Mouse (Mus musculus): ENCODE results near the gene Ccin.
A peak's percentile ranks its signal among the peaks of the same experiment; 100 is the strongest.

Ccin gene

DNA sequence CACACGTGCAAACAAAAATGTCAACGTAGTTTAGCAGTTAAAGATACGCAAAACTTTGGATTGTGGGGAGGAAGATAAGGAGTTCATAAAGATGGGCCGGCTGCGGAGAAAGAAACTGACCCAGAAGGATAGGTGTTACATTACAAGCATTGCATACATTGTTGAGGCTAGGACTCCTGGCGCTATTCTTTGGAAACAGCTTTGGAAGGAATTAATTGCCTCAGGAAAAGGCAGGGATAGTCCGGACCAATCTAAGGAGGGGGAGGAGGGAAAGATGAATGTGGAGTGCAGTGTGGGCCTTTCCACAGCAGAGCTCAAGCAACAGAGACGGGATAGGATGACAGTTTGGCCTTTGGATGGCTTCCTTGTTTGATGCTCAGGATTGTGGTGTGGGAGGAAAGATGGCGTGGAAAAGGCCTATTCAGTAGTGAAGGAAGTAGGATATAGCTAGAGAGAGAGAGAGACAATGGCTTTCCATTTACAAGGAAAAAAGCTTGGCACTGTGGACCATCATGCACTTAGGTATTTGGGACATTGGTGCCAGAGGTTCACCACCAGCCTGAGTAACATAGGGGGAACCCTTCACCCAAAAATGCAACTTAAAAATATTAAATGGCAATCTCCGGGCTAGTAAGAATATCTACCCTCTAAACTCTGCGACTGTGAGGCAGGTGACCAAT is 30.2 kb downstream of the Ccin start:
- no peak for DNase-seq

DNA sequence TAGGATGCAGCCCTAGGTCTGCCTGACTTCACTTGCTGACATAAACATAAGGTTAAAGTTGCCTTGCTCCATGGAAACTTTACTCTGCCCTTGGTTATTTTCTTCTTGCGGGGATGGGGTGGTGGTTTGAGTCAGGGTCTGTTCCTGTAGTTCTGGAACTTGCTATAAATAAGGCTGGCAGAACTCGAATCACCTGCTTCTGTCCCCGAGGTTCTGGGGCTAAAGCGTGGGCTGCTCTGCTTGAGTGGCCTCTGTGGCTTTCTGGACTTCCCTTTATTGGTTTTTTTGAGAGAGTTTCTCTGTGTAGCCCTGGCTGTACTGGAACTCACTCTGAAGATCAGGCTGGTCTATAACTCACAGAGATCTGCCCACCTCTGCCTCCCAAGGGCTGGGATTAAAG is 32.8 kb downstream of the Ccin start:
- DNase-seq, result no peak

DNA sequence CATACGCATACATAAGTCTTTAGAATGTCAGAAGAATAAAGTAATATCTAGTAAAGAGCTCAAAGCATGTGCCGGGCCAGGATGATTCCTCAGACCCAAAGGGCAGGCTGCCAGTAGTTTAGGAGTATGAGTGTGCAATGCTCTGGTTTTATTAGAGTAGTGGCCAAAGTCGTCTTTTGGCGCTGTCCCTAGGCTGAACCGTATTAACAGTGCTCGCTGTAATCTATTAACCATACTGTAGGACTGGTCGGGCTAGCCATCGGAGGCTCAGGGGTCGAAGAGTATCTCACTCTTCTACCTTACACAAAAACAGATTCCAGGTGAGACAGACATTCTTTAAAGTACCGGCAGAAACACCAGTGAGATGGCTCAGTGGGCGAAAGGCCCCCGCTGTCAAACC is 33.5 kb downstream of the Ccin start:
- peak; percentile 83 for DNase-seq

DNA sequence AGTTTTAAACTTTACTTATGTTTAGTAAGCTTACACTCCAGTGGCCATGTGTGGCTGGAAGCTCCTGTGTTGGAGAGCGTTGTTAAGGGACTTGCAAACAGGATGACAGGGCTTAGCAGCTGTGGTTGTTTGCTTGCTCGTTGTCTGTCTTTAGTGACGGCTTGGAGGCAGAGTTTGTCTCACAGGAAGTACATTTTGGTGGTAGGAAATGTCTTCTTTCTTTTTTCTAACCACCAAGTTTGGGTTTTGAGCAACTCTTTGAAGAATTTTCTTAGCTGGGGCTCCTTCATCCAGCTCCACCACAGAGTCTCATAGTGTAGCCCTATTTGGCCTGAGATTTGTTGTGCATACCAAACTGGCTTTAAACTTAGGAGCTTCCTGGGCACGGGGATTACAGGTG is 39.0 kb downstream of the Ccin start:
- no peak for DNase-seq

DNA sequence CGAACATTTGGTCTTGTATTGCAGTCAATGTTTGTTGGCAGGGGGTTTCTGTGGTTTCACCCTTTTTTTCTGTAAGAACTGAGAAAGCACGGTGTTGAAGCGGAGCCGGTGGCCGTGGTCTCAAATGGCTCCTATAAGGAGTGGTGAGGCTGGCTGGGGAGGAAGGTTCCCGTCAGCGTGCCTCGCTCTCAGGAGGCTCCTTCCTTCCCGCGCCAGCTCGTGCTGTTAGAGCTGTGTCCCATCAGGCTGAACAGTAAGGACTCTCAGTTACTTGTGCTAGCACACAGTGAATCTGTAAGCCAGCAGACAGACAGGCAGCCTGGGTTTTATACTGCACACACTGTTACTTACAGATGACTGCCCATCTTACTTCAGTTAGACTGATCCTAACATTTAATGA is 39.5 kb downstream of the Ccin start:
- no peak for DNase-seq

DNA sequence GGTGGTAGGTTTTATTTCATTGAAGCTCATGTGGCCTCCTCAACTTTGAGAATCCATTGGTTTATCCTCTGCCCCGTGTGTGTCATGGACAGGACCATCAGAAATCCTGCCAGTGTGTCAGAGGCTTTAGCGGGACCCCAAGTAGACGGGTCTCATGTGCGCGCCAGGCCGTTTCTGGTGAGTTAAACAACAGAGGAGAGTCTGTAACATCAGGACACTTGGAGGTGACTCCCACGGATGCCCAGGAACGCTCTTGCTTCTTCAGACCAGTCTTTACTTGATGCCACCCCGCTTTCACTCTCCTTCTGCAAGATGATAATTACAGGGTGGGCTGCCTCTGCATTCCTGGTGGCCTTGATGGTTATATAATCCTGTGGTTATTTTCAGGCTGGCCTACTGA is 40.4 kb downstream of the Ccin start:
- DNase-seq, result no peak

DNA sequence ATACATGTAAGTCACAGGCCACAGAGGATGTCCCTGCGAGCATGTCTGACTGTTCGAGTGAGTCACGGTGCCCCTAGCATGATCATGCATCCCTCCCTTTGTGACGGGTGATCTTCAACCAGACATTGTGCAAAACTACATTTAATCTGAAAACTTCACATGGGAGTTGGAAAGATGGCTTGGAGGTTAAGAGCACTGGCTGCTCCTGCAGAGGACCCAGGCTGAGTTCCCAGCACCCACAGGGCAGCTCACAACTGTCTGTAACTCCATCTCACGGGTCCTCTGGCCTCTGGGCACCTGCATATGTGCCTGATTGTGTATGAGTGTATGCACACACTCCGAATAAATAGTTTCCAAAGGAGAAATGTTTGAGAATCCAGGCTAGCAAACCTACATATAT is 41.0 kb downstream of the Ccin start:
- DNase-seq, result no peak

DNA sequence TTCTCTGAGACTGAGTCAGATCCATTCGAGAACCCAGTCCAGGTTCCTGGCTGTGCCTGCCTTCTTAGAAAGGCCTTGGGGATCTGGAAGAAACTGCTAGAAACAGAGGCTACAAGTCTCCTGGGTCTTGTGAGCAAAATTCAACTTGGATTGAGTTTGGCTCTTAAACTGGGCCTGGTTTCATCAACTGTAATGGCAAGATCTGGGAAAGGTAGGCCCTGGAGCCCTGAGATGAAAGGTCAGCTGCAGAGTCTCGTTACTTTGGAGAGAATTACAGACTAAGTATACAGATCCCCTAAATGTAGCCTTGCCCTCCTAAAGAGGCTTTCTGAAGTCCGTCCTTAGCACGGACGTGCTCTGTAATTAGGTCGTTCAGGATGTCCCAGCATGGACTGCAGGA is 42.3 kb downstream of the Ccin start:
- no peak for DNase-seq

DNA sequence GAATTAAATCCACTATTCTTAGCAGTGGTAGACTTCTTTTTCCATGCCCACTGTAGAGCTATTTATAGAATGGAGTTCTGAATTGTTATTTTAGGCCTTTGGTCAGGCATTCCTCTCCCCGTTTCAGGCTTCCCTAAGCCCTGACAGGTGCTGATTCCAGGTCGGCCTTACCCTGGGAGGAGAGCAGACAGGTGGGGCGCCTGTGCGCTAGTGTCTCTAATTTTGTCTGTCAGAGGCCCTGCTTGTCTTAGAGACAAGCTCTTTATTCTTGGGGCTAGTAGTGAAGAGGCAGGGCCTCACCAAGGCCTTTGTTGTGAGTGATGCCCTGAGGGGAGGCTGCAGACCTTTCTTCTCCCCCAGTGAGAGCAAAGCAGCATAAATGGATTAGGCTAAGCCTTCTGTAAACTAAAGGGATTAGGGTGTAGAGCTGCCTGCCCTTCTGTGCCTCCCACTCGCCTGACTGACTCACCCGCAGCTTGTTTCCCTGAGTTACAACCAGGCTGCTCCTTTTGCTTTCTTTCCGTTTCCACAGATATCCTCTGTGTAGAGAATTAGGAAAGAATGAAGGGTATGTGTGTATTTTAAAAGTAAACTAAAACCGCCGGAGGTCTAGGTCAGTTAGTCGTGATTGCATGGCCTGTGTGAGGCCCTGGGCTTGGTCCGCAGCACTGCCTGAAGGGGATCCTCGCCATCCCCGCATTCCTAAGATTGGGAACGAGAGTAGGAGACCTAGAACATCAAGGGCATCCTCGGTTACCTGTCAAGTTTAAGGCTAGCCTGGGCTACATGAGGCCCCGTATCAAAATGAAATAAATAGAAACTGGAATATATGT is 45.2 kb downstream of the Ccin start:
- DNase-seq, result no peak

DNA sequence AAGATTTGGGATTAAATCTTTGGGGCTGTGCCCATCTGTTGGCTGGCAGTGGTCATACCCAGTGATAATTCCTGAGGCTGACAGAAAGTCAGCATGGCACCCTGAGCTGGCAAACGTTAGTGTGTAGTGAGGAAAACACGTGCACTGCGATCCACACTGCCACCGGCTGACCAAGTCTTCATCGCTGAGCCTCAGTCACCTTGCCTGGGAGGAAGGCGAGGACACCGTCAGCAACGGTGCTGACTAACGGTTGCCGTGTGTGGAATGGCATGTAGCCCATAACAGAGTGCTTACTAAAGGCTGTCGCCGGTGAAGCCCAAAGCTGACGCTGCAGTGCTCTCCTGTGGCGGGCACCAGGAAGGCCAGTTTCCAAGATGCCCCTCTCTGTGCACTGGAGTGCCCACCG is 46.4 kb downstream of the Ccin start:
- DNase-seq, result no peak

DNA sequence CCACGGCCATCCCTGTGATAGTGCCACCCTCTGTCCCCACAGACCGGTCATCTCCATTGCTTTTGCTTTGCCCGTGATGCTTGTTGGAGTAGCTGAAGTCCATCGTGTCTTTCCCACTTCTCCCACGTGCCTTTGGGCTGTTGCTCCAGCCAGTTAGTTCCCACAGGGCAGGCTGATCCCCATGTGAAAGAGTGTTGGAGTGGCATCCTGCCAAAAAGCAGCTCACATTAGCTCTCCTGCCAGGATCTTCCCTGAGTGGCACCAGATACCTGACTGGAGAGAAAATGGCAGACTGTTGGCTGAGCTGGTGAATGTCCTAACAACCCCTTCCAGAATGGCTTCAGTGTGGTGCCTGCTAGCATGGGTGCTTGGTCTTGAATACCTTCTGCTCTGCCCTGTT is 48.2 kb downstream of the Ccin start:
- DNase-seq, result peak; percentile 60
